Mouse (Mus musculus) kidney, postnatal 14 days (tissue): ENCODE data around the gene Dusp22.

Source experiments
- DNase-seq: peaks from one replicate; pipeline ENCODE4 v3.0.0; 2022; ENCODE audit warnings: mixed read lengths

Dusp22 gene

GRCm38 (mm10) chr13:30659613-30660505 is at the start of gene Dusp22:
Gene Dusp22 (plus strand): TSS chr13:30659999.
- DNase-seq = peak; percentile 95

- DNase-seq = no peak
Measured at GRCm38 (mm10) chr13:30612079-30612794, 47.6 kb upstream of the Dusp22 start.

GRCm38 (mm10) chr13:30619684-30620083 is 40.1 kb upstream of the Dusp22 start:
- no peak for DNase-seq

GRCm38 (mm10) chr13:30628195-30629048 is 31.4 kb upstream of the Dusp22 start:
- DNase-seq = no peak

- no peak for DNase-seq
Measured at GRCm38 (mm10) chr13:30629794-30630410, 29.9 kb upstream of the Dusp22 start.

- no peak for DNase-seq
Measured at GRCm38 (mm10) chr13:30632998-30633397, 26.8 kb upstream of the Dusp22 start.

GRCm38 (mm10) chr13:30636453-30636852 is 23.3 kb upstream of the Dusp22 start:
- no peak for DNase-seq

GRCm38 (mm10) chr13:30638378-30639115 is 21.3 kb upstream of the Dusp22 start:
- DNase-seq = no peak

GRCm38 (mm10) chr13:30642053-30642452 is 17.7 kb upstream of the Dusp22 start:
- DNase-seq = no peak

GRCm38 (mm10) chr13:30648461-30648860 is 11.3 kb upstream of the Dusp22 start:
- no peak for DNase-seq

- no peak for DNase-seq
Measured at GRCm38 (mm10) chr13:30649197-30649596, 10.6 kb upstream of the Dusp22 start.

- DNase-seq = no peak
Measured at GRCm38 (mm10) chr13:30650684-30651083, 9.1 kb upstream of the Dusp22 start.

- DNase-seq = no peak
Measured at GRCm38 (mm10) chr13:30653051-30653450, 6.7 kb upstream of the Dusp22 start.

GRCm38 (mm10) chr13:30654463-30654862 is 5.3 kb upstream of the Dusp22 start:
- no peak for DNase-seq

- no peak for DNase-seq
Measured at GRCm38 (mm10) chr13:30656909-30657308, 2.9 kb upstream of the Dusp22 start.

GRCm38 (mm10) chr13:30657779-30658178 is 2.0 kb upstream of the Dusp22 start:
- no peak for DNase-seq

- DNase-seq = no peak
Measured at GRCm38 (mm10) chr13:30658201-30658996, 1.4 kb upstream of the Dusp22 start.

- no peak for DNase-seq
Measured at GRCm38 (mm10) chr13:30665261-30665660, 5.5 kb downstream of the Dusp22 start.

- DNase-seq = peak; percentile 66
Measured at GRCm38 (mm10) chr13:30666537-30666936, 6.7 kb downstream of the Dusp22 start.

GRCm38 (mm10) chr13:30668301-30668700 is 8.5 kb downstream of the Dusp22 start:
- DNase-seq = no peak

- DNase-seq = no peak
Measured at GRCm38 (mm10) chr13:30669277-30669676, 9.5 kb downstream of the Dusp22 start.
